Mouse (Mus musculus) frontal cortex, adult 2 months (tissue): ENCODE measurements at regions not wholly inside any gene's neighbourhood (a gene's known extent, or its start where the extent isn't known, plus 50 kb on each side); places are given as distances from the start of the nearest gene placed in this dataset.
A peak's percentile ranks its signal among the peaks of the same experiment; 100 is the strongest.

Source experiments
- DNase-seq, 2 experiments: peaks; one replicate each; pipeline ENCODE4 v3.0.0; 2022; ENCODE audit warnings: low spot score in 1 of 2; ENCODE audit errors: extremely low spot score in 1 of 2

DNA sequence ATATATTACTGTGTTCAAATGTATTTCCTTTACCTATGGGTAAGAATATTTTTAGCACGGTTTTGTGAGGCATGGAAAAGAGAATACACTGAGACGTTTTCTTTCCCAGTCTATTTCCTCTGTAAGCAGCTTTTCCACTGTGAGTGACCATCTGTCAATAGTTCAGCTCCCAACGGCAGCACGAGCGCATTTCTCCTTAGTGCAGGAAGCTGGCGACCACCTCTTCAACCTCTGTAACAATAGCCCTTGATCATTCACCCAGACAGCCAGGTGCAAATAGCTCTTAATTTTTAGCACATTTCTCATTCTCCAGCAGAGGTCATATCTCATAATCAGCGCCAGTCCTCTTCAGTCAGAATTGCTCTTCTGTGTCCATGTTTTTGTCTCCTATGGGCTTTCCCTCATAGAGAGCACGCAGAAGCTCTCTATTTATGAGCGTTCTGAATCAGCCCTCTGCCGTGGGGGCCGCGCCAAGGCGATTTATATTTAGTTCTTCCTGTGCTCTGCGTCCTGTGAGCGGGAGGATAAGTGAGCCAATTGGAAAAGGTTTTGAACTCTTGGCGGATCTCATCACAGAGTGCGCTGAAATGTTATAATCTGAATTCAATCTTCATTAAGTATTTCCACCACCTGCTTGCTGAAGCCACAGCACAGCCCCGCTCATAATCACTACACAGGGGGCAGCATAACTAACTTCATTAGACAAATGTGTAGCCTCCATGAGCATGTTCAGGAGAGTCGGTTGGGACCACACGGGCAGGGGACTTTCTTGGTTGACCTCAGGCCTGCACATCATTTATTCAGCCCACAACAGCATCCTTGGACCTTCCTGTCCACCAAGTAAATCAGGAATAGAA is 171.3 kb upstream of the Slc24a2 start:
- peak; percentile 15 to 73 for DNase-seq

DNA sequence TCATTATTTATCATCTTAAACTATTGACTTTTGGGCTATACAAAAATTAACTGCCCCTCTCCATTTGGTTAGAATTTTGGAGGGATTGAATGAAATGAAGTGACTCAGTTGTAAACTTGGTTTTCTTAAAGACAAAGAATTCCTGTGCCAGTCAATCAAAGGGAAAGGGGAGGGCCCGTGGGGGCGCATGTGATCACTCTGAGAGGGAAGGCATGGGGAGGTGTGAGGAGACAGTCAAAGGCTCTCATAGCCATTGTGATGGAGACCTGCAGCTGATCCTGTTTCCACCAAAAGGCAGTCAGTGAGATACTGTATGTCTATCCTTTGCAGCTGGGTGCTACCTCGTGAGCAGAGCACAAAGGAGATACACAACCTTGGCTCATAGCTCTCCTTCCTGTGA is 156.6 kb upstream of the Slc24a2 start:
- DNase-seq: no peak

DNA sequence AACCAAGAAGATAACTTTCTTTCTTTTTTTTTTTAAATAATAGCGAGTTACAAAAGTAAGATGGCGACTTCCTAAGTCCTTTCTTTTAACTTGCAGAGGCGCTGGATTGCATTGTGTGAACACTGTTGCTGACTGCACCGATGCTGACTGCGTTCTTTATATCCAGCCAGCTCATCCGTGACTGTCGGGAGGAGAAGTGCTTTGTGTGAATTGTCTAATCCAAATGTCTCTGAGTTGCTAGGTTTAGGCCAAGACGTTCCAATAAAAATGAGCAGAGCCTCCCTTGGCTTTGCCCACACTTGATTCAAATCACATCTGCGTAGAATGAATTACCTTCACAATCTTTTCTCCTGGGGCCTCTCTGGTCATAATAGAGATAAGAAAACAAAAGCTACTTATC is 156.0 kb upstream of the Slc24a2 start:
- DNase-seq: no peak

DNA sequence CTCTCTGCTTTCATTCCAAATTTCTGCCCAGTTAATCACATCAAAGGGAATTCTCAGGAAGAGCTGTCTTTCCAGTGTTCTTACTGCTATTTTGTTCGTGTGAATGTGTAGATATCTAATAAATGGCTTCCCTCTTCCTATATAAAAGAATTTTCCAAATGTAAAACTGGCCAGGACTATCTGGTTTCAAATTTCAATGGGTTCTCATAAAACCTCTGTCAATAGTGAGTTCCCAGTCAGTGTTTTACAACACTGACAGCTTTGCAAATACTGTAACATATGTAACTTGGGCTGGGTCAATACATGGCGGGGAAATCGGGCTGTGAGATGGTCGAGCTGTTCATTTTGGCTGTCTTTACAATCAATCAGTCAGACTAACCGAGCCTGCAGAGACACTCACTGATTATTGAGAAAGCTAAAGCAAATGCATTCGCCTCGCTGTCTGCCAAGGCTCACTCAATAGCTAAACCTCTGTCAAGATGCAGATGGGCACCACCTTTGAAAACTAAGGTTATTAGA is 155.0 kb upstream of the Slc24a2 start:
- DNase-seq: no peak

DNA sequence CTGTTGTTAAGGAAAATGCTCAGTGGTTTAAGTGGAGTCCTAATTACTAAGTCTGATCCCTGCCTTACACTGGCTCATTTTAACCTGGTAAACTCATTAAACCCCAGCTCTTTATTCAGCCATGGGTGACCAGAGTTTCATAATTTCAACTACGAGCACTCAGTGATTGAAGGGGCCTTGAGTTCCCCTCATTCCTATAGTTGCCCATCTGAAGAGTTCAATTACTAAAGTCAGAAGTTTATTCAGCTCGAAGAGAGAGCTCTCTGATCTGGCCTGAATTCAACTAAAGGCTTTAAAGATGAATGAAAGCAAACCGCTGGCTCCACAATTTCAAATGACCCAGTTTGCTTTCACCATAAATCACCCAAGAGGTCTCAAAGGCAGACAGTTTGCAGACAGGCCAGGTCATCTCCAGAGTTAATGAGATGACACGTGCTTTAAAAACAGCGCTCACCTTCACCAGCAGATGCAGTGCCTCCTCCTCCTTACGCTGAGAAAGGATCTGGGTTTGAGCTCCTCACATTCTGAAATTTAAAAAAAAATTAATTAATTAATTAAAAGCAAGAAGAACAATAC is 154.3 kb upstream of the Slc24a2 start:
- DNase-seq: no peak

DNA sequence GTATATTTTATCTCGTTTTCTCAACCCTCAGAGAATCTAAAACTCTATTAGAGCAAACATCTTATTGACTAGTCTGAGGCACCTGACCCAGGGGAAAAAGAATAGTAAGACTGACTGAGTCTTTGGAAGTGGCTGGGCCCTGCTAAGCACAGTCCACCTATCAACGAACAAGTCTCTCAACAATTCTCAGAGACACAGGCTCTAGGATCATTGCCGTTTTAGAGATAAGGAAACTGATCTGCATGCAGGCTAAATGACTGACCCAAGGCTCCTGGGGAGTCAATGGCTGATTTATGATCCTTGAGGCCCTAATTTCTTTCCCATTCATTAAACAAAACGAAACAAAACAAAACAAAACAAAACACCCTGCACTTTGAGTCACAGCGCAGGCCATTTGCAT is 150.4 kb upstream of the Slc24a2 start:
- no peak for DNase-seq

DNA sequence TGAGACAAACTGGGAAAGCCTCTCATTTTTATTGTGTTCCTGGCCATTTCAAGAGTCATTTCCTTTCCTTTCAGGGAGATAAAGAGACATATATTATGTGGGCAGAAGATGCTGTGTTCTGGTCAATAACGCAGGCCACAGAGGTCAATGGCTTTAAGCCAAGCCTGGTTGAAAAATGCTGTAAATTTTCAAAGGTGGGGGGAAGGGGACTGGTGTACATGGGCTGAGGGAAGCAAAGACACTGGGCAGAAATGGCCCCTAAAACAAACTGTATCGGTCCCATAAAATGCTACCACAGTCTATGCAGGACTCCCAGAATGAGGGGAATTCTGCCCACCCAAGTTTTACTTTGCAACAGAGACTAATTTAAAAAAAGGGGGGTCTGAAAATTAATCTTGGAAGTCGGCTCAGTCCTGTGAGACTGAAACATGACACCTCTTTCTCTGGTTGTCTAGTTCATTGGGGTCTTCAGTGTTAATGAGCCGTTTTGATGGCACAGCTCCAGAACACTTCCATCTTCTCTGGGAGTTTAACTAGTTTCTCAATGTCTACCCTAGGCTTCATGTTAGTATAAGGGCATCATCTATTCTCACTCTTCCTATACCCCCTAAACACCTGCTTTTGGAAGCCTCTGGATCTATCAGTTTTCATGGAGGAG is 149.4 kb upstream of the Slc24a2 start:
- no peak for DNase-seq

DNA sequence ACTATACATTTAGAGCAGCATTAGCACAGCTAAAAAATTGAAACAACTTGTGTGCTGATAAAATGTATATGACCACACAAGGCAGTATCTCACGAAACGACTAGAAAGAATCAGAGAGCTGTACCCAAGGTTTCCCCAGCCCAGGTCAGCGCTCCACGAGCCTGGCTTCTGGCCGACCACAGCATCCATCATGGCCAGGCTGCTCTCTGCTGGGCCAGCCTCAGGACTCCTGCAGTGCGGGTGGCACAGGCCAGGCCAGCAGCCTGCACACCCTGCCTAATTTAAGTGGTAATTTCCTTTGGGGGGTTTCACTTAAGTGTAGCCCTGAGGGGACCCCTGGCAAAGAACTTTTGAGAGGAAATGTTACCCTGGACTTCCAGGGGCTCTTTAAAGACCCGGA is 141.7 kb upstream of the Slc24a2 start:
- no peak for DNase-seq

DNA sequence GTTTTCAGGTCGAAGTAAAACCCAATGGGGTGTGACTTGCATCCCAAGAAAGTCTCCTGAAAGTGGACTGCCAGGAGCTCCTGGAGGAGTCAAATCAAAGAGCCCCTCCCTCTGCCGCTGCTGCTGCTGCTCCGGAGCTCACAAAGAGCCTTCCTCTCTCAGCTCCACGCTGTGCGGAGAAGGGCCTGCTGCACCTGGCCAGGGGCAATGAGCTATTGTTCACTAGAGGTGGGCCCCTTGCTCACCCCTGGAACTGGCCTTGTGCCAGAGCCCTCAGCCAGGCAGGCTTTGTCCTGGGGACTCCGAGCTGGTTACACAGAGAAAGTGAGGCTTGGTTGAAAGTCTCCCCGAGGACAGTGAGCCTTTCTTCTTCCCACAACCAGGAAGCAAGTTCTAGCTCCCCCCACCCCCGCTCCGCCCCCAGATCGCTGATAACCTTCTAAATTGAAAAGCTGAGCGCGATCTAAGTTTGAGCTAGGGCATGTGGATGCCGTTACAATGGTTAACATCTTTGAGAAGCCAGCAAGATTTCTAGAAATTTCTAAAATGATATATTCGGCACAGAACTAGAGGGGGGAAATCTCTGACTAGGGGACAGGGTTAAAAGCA is 139.5 kb upstream of the Slc24a2 start:
- no peak for DNase-seq

DNA sequence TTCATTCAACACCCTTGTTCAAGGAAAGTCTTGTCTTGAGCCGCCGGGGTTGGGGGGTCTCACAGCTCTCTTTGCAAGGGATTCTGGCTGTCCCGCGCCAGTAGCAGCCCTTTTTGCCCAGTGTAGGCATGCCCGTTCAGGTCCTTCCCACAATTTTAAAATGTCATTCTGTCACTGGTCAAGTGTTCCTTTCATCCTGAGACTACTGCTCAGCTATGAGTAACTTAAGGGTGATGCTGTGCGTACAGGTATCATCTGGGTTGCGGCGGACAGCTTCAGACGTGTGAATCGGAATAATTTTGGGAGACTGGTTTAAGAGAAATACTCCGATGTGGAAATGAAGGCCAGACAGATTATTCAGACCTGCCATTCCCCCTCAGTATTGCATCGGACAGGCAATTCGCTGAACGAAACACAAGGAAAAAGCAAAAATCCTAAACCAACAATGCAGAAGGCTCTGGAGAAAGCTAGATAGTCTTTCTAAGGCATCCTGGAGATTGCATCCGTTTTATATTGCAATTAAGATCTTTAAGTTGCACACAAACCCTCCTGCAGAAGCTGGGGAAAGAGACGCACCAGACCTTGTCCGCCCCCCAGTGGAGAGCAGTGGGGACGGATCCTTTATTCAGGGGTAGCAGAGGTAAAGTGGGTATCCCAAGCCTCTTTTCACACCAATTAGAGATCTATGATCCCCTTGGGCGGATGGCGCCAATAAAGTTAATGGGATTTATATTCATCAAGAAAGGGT is 138.3 kb upstream of the Slc24a2 start:
- peak; percentile 19 to 77 for DNase-seq

DNA sequence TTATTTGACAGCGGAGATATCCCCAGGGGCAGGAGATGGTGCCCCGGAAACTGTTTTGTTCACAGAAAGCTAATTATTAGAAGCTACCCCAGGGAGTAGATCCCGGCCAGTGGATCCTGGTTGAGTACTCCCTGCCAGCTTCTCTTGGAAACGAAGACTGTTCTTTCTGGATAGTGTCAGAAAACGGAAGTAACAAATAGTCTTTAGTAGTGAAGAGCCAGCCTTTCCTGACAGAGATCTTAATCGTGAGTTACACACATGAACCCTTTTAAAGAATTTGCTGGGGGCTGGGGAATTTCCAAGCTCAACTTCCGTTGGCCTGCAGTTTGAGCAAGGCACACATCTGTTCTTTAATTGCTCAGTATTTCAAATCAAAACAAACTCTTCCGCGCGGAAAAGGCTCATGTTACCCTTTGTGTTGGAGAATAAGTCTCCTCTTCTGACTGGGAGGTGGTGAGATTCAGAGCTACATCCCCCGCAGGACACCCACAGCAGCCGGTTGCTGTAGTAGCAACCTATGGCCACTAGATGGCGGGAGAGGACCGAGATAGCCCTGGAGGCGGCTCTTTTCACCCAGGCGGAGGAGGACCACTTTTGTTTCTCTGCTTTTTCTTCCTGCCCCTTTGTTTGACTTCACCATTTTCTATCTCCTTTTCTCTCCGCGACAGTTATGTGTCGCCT is 137.6 kb upstream of the Slc24a2 start:
- DNase-seq: peak; percentile 66 to 92

DNA sequence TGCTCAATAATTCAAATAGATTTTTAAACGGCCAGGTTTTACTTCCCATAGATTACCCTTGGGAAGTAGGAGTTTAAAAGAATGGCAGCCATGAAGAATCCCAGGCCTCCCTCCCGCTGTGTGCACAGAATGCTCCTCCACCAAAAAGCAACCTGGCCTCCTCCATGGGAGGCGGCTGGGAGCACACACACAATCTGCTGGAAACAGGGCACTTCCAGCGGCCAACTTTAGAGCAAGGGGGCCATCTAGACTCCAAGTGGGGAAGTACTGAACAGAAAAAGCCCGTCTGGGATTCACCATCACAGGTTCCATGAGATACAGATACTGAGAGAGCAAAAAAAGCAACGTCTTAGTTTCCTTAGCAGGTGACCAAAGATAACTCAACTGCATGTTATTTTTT is 131.9 kb upstream of the Slc24a2 start:
- DNase-seq: peak; percentile 37 to 81

DNA sequence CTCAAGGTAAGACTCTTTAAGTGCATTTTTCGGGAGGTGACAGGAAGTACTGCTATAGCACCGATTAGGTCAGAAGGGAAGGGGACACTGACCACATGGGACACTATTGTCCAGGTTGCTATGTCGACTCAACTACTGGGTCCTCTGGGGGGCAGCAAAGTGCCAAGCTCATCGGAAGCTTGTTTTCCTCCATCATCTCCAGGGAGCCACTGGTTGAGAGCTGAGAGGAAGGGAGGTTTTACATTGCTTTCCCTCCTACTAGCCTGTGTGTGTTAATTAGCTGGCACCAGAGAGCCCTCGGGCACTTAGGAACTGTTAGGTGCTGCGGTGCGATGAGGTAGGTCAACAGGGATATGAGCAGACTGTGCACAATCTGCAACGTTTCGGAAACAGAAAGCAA is 129.2 kb upstream of the Slc24a2 start:
- DNase-seq: peak; percentile 27 to 76

DNA sequence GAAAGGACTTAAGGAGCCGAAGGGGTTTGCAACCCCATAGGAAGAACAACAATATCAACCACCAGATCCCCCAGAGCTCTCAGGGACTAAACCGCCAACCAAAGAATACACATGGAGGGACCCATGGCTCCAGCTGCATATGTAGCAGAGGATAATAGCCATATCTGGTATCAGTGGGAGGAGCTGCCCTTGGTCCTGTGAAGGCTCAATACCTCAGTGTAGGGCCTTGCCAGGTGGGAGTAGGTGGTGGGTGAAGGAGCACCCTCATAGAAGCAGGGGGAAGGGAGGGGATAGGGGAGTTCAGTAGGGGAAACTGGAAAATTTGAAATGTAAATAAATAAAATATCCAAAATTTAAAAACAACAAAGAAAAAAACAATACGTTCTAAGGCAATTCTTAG is 128.7 kb upstream of the Slc24a2 start:
- DNase-seq: no peak

DNA sequence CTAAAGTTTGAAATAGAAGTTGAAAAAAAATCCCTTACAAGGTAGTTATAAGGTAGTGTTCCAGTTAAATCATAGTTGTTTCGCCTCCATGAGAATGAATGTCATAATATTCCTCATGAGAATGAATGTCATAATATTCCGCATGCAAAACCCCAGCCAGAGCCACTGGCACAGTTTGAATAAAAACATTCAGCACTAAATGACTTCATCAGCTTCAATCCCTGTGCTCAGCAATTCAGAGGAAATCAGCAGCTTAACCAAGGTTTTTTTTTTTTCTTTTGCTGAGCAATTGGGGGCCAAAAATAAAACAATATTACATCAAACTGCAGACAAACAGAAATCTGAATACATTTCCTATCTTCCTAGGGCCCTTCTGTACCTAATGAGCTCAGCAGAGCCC is 102.7 kb upstream of the Slc24a2 start:
- peak in 1 of 2 experiments; percentile 18 for DNase-seq

DNA sequence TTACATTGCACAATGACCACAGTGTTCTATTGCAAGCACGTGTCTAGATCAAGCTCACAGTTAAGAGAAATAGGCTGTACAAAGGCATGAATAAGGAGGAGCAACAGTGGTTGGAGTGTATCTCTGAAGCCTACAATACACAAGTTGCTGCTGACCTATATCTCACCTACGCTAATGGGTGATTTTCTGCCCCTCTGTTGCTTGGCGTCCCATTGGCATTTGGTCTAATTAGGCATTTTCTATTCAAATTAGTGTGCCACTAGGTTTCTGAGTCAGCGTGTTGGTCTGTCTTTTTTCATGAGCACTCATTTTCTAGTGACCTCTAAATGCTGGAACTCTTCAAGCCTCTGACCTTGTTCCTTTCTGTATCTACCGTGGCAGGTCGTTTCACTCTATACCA is 98.9 kb upstream of the Slc24a2 start:
- DNase-seq: no peak

DNA sequence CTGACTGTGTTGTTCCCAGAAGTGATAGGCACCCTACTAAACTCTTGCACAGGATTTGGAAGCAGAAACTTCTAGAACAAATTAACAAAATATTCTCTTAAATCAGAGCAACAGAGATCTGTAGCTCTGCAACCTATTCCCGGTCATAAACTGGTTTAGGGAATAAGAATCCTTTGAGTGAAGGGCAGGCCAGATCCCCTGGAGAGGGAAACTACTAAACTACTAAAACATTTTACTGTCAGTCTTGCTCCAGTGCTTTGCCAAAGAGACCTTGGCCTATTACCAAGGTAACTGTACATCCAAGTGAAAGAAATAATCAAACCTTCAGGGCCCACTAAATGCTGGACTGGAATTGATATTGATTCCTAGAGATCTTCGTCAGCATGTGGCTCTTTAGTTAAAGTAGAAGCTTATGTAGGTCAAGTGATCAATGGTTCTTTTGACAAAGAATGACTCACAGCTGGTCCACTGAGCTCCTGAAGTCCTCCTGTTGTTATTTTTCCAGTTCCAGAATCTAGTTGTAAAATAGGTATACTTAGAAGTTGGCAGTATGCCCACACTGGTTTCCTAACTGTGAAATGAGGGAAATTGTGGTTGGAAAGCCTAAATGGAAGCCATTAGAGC is 91.6 kb upstream of the Slc24a2 start:
- DNase-seq: no peak

DNA sequence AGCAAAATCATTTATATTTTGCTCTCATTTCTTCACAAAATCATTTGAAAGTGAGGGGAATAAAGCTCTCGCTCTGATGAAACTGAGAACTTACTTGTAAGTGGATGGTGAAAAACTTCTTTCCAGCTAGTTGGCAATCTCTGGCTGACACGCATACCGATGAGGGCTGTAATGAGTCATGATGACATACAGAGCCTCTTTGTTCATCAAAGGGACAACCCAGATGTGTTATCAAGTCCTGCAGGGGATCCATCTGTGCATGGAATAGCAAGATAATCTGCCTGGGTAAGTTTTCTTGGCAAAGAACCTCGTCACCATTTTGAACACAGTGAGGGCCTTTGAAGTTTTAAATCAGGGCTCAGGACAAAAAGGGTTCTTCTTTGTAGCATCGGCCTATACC is 67.9 kb upstream of the Slc24a2 start:
- DNase-seq: no peak

DNA sequence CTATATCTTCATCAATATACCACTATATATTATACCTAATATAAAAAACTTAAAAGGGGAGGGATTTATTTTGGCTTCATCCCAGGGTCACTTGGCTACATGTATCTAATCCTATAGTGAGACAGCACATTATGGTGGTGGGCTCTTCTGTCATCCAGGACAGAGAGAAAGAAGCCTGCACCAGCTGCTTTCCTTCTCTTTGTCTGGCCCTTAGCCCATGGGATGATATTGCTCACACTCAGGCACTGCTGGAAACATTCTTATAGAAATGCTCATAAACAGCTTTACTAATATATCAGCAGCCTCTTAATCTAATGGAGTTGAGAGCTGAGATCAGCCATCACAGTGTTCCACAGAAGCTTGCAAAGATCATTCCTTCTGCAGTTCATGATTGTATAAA is 64.3 kb upstream of the Slc24a2 start:
- DNase-seq: no peak
